Mouse (Mus musculus): ENCODE results near the gene Lamtor1. TPM values are rescaled to one million over a fixed set of nuclear protein-coding genes. Genes with fewer than 3 reads are reported as not detected.
"Not testable (repeated sequence)": the region's sequence is repeated elsewhere in the genome, so short reads cannot be mapped to it uniquely, and the experiment has no call there.

Gene Lamtor1
- polyA plus RNA-seq, 1 experiment from 2014 or later = 166 TPM

- Histone ChIP-seq H3K4me3 (replicated peaks) (no peak overlapping the region), H3K27me3 (no peaks in the 10 kb centered on the region), H3K27ac (replicated peaks) (no peak overlapping the region), H3K4me1 (peaks cover 18% of the 10 kb centered on the region), H3K9me3 (replicated peaks) (no peaks in the 10 kb centered on the region), H3K36me3 (peaks cover 7% of the 10 kb centered on the region; the same call in 1 of the 2 replicates), H3K9ac (no peak overlapping the region), H3K4me2 (replicated peaks) (no peak overlapping the region)
- WGBS = 94% methylated on average over 10 of the region's 10 CpGs
- ATAC-seq (ENCODE audit: insufficient number of reproducible peaks, low FRiP score, low TSS enrichment, low read depth) = no peak
Observed at GRCm38 (mm10) chr7:101901969-101902368, 3.7 kb upstream of the Lamtor1 start.

DNA sequence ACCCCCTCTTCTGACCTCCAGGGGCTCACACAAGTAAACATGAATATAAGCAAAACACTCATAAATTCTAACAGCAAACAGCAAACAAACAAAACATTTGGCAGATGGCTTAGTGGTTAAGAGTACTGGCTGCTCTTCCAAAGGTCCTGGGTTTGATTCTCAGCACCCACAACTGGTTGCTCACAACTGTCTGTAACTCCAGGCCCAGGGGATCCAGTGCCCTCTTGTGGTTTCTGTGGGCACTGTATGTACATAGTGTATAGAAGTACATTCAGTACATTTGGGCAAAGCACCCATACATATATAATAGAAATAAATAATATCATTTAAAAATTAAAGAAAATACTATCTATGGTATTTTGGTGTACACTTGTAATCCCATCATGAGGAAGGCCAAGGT is 2.9 kb upstream of the Lamtor1 start:
- no peaks in the 10 kb centered on the region for H3K9me3 ChIP-seq (replicated peaks)
- no peak for ATAC-seq (ENCODE audit: insufficient number of reproducible peaks, low FRiP score, low TSS enrichment, low read depth)
- no peak overlapping the region for H3K27ac ChIP-seq (replicated peaks)

GRCm38 (mm10) chr7:101906287-101906681 is 580 bp downstream of the Lamtor1 start, which contains the start of gene Tomt:
Gene Tomt, minus strand, starts transcription at chr7:101906359.
- Histone ChIP-seq H3K9ac (peak within 1 kb of the TSS; percentile 88), H3K4me3 (replicated peaks) (peak within 1 kb of the TSS; percentile 79), H3K27ac (replicated peaks) (peak within 1 kb of the TSS; percentile 95), H3K4me2 (replicated peaks) (peak within 1 kb of the TSS; percentile 75), H3K27me3 (no peaks in the 10 kb centered on the region), H3K36me3 (peaks cover 18% of the 10 kb centered on the region), H3K9me3 (replicated peaks) (no peaks in the 10 kb centered on the region), H3K4me1 (peaks cover 31% of the 10 kb centered on the region)
- 17% methylated on average over 11 of the region's 11 CpGs for WGBS
- ATAC-seq (ENCODE audit: insufficient number of reproducible peaks, low FRiP score, low TSS enrichment, low read depth) = no peak

More for the DNA sequence above, 2.9 kb upstream of the Lamtor1 start:
- no peak overlapping the region for H3K9ac ChIP-seq
- H3K36me3 ChIP-seq = peaks cover 7% of the 10 kb centered on the region; the same call in 1 of the 2 replicates
- H3K4me1 ChIP-seq = peaks cover 21% of the 10 kb centered on the region
- no peak overlapping the region for H3K4me2 ChIP-seq (replicated peaks)
- H3K27me3 ChIP-seq = no peaks in the 10 kb centered on the region
- no peak overlapping the region for H3K4me3 ChIP-seq (replicated peaks)

- Histone ChIP-seq H3K4me1 (peaks cover 31% of the 10 kb centered on the region), H3K27me3 (no peaks in the 10 kb centered on the region), H3K4me3 (replicated peaks) (peak overlapping the region; percentile 79), H3K36me3 (peaks cover 22% of the 10 kb centered on the region), H3K9me3 (replicated peaks) (no peaks in the 10 kb centered on the region), H3K9ac (peak overlapping the region; percentile 88), H3K27ac (replicated peaks) (peak overlapping the region; percentile 95; the same call in 1 of the 2 replicates), H3K4me2 (replicated peaks) (peak overlapping the region; percentile 75)
- WGBS = 64% methylated on average over 8 of the region's 8 CpGs
- ATAC-seq (ENCODE audit: insufficient number of reproducible peaks, low FRiP score, low TSS enrichment, low read depth) = no peak
Observed at GRCm38 (mm10) chr7:101906696-101907095, 992 bp downstream of the Lamtor1 start.

DNA sequence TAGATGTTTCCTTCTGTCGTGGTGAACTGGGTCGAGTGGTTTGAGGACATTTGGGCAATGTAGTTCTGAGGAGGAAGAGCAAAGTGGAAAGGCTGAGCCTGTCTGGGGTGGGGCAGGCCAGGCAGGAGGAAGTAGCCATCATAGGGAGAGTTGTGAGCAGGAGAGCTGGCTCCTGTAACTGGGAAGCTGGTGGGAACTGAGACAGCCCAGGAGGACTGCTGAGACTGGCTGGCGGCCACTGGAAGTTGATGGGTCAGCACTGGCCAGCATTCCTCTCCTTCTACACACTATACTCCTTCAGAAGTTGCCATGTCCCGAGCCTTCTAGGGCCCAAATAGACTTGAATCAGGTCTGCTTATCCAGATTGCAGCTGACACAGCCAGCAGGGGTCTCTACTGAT is 2.7 kb downstream of the Lamtor1 start:
- peak overlapping the region; percentile 17; the same call in 1 of the 2 replicates for H3K27ac ChIP-seq (replicated peaks)
- H3K4me3 ChIP-seq (replicated peaks) = no peak overlapping the region
- H3K4me2 ChIP-seq (replicated peaks) = no peak overlapping the region
- H3K27me3 ChIP-seq = no peaks in the 10 kb centered on the region
- peaks cover 39% of the 10 kb centered on the region for H3K36me3 ChIP-seq
- no peak for ATAC-seq (ENCODE audit: insufficient number of reproducible peaks, low FRiP score, low TSS enrichment, low read depth)
- WGBS = 71% methylated on average over 4 of the region's 4 CpGs
- no peaks in the 10 kb centered on the region for H3K9me3 ChIP-seq (replicated peaks)
- peaks cover 31% of the 10 kb centered on the region for H3K4me1 ChIP-seq
- H3K9ac ChIP-seq = no peak overlapping the region

DNA sequence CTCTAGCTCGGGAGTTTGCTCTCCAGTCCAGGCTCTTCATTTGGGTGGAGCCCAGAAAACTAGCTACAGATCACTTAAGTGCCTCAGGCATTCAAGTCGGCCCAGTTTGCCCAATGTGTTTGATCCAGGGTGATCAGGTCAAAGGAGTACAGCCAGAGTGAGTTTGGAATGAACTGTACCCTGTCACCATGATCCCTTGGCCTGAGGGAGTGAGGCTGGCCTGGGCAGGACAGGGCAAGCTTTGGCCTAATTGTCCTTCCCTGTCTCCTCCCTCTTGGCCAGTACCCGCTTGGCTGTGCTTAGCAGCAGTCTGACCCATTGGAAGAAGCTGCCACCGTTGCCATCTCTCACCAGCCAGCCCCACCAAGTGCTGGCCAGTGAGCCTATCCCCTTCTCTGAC is 4.4 kb downstream of the Lamtor1 start:
- H3K9me3 ChIP-seq (replicated peaks) = no peaks in the 10 kb centered on the region
- peaks cover 55% of the 10 kb centered on the region for H3K36me3 ChIP-seq
- no peak overlapping the region for H3K4me2 ChIP-seq (replicated peaks)
- H3K4me1 ChIP-seq = peaks cover 26% of the 10 kb centered on the region
- H3K9ac ChIP-seq = no peak overlapping the region
- H3K27ac ChIP-seq (replicated peaks) = no peak overlapping the region
- no peaks in the 10 kb centered on the region for H3K27me3 ChIP-seq
- WGBS = 69% methylated on average over 4 of the region's 4 CpGs
- no peak for ATAC-seq (ENCODE audit: insufficient number of reproducible peaks, low FRiP score, low TSS enrichment, low read depth)
- no peak overlapping the region for H3K4me3 ChIP-seq (replicated peaks)

- Histone ChIP-seq H3K27me3 (no peaks in the 10 kb centered on the region), H3K27ac (replicated peaks) (no peak overlapping the region), H3K9ac (no peak overlapping the region), H3K4me1 (peaks cover 17% of the 10 kb centered on the region), H3K36me3 (peaks cover 55% of the 10 kb centered on the region), H3K9me3 (replicated peaks) (no peaks in the 10 kb centered on the region), H3K4me3 (replicated peaks) (no peak overlapping the region), H3K4me2 (replicated peaks) (no peak overlapping the region)
- ATAC-seq (ENCODE audit: insufficient number of reproducible peaks, low FRiP score, low TSS enrichment, low read depth) = no peak
- WGBS = 64% methylated on average over 3 of the region's 3 CpGs
Observed at GRCm38 (mm10) chr7:101911982-101912381, 6.3 kb downstream of the Lamtor1 start.

GRCm38 (mm10) chr7:101918071-101918470 is 12.4 kb downstream of the Lamtor1 start:
- Histone ChIP-seq H3K27ac (replicated peaks) (no peak overlapping the region), H3K4me1 (no peaks in the 10 kb centered on the region), H3K27me3 (no peaks in the 10 kb centered on the region), H3K36me3 (peaks cover 19% of the 10 kb centered on the region), H3K9me3 (replicated peaks) (no peaks in the 10 kb centered on the region), H3K9ac (no peak overlapping the region), H3K4me2 (replicated peaks) (no peak overlapping the region), H3K4me3 (replicated peaks) (no peak overlapping the region)
- peak; percentile 63; the same call in 1 of the 2 replicates for ATAC-seq (ENCODE audit: insufficient number of reproducible peaks, low FRiP score, low TSS enrichment, low read depth)
- 13% methylated on average over 1 of the region's 1 CpGs for WGBS

GRCm38 (mm10) chr7:101925892-101926291 is 20.2 kb downstream of the Lamtor1 start:
- H3K27ac ChIP-seq (replicated peaks); ATAC-seq (ENCODE audit: insufficient number of reproducible peaks, low FRiP score, low TSS enrichment, low read depth); H3K4me1 ChIP-seq; H3K9me3 ChIP-seq (replicated peaks); H3K36me3 ChIP-seq; H3K9ac ChIP-seq; H3K4me3 ChIP-seq (replicated peaks); H3K4me2 ChIP-seq (replicated peaks); H3K27me3 ChIP-seq: not testable (repeated sequence)

DNA sequence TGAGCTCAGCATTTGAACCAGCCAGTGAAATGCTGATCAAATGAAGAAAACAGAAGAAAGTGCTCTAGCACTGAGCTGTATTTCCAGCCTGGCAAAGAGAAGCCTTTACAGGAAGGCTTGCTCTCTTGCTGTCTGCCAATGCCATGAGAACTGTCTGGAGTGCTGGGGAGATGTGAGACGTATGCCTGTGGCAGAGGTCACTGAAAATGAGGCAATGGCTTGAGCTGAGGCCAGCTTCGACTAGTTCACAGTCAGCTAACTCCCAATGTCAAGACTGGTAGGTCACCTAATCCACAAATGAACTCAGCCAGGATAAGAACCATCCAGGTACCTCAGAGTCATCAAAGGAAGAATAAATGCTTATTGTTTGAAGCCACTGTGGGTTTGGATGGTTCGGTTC is 22.4 kb downstream of the Lamtor1 start:
- Histone ChIP-seq H3K4me3 (replicated peaks) (no peak overlapping the region), H3K4me2 (replicated peaks) (no peak overlapping the region), H3K4me1 (0 out of 2 replicates have a peak, but pooled peaks cover 5% of the 10 kb centered on the region), H3K9ac (no peak overlapping the region), H3K27me3 (no peaks in the 10 kb centered on the region), H3K36me3 (no peaks in the 10 kb centered on the region), H3K9me3 (replicated peaks) (no peaks in the 10 kb centered on the region), H3K27ac (replicated peaks) (no peak overlapping the region)
- WGBS = 68% methylated on average over 3 of the region's 3 CpGs
- no peak for ATAC-seq (ENCODE audit: insufficient number of reproducible peaks, low FRiP score, low TSS enrichment, low read depth)

- Histone ChIP-seq H3K27ac (replicated peaks) (no peak overlapping the region), H3K27me3 (no peaks in the 10 kb centered on the region), H3K9me3 (replicated peaks) (no peaks in the 10 kb centered on the region), H3K4me3 (replicated peaks) (peak overlapping the region; percentile 91), H3K4me1 (peaks cover 20% of the 10 kb centered on the region; the same call in 1 of the 2 replicates), H3K36me3 (no peaks in the 10 kb centered on the region), H3K9ac (no peak overlapping the region), H3K4me2 (replicated peaks) (peak overlapping the region; percentile 64; the same call in 1 of the 2 replicates)
- WGBS = 65% methylated on average over 1 of the region's 1 CpGs
- ATAC-seq (ENCODE audit: insufficient number of reproducible peaks, low FRiP score, low TSS enrichment, low read depth) = no peak
Observed at GRCm38 (mm10) chr7:101932551-101932950, 26.8 kb downstream of the Lamtor1 start.

- Histone ChIP-seq H3K9me3 (replicated peaks) (no peaks in the 10 kb centered on the region), H3K36me3 (no peaks in the 10 kb centered on the region), H3K4me2 (replicated peaks) (peak overlapping the region; percentile 64), H3K27me3 (no peaks in the 10 kb centered on the region), H3K4me3 (replicated peaks) (peak overlapping the region; percentile 91), H3K9ac (peak overlapping the region; percentile 82), H3K27ac (replicated peaks) (peak overlapping the region; percentile 88), H3K4me1 (peaks cover 20% of the 10 kb centered on the region; the same call in 1 of the 2 replicates)
- 3% methylated on average over 15 of the region's 15 CpGs for WGBS
- peak; percentile 4; the same call in 1 of the 2 replicates for ATAC-seq (ENCODE audit: insufficient number of reproducible peaks, low FRiP score, low TSS enrichment, low read depth)
Observed at GRCm38 (mm10) chr7:101933300-101933699, 27.6 kb downstream of the Lamtor1 start.
